ENCODE assay signal across 11 mouse cellular contexts in the genomic region with DNA sequence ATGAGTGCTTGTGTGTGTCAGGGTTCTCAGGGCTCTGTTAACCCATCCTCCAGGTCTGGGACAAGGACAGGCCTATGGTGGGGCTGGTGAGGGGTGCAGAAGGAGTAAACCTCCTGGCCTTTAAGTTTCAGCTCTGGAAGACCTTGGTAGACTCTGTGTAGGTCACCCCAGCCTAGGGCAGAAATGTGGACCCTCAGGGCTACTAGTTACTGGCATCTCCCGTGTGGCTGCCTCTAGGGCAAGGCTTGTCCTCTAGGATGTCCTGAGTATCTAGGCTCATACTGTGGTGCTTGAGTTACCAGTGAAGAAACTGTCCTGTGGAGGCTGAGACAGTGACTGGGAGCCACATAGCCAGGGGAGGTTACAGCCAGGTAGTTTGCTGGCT. TPM values are rescaled to one million over a fixed set of nuclear protein-coding genes. Genes with fewer than 3 reads are reported as not detected.
A peak's percentile ranks its signal among the peaks of the same experiment; 100 is the strongest.
DNase-seq lines count a peak whose midpoint lies in the region; ATAC-seq and TF ChIP-seq lines count a peak whose summit lies in the region.
"Had no signal": no experiment of that assay in that cellular context is flagged by ENCODE, and none has a peak within 500 bp of the region (broad histone marks: within the 10 kb centered on the region; RNA-seq: fewer than 3 reads in every experiment).

No protein-coding gene starts in this region.

- H3K4me2 ChIP-seq in forebrain, embryonic 15.5 days (replicated peaks): no peak overlapping the region
- no peak overlapping the region for H3K4me2 ChIP-seq in intestine, embryonic 16.5 days (ENCODE audit: low read depth, low read length)

- peaks cover 94% of the 10 kb centered on the region for H3K4me1 ChIP-seq in forebrain, embryonic 10.5 days
- H3K4me1 ChIP-seq in forebrain, embryonic 15.5 days: peaks cover 50% of the 10 kb centered on the region
- H3K4me1 ChIP-seq in kidney, adult 2 months (ENCODE audit: control insufficient read depth, insufficient read depth, low read length): peaks cover 75% of the 10 kb centered on the region
- peaks cover 100% of the 10 kb centered on the region for H3K4me1 ChIP-seq in E14TG2a.4 (replicated peaks; ENCODE audit: low read depth, low read length)
- H3K4me1 ChIP-seq in intestine, embryonic 16.5 days (ENCODE audit: control insufficient read depth, insufficient read depth, low read length): peaks cover 99% of the 10 kb centered on the region

- 65% methylated on average over 1 of the region's 1 CpGs for WGBS in forebrain, embryonic 10.5 days
- WGBS in forebrain, embryonic 15.5 days: 67% methylated on average over 1 of the region's 1 CpGs
- whole genome bisulfite sequencing in kidney, adult 2 months: 26% methylated on average over 1 of the region's 1 CpGs
- WGBS in intestine, embryonic 16.5 days: 38% methylated on average over 1 of the region's 1 CpGs

- TF ChIP-seq POLR2A in kidney, adult 2 months (IDR thresholded peaks at IDR 0.05; ENCODE audit: low read depth, low read length): no peak

- peak overlapping the region; percentile 78 for H3K27ac ChIP-seq in forebrain, embryonic 10.5 days
- H3K27ac ChIP-seq in forebrain, embryonic 15.5 days (replicated peaks): no peak overlapping the region
- peak overlapping the region; percentile 94 for H3K27ac ChIP-seq in kidney, adult 2 months (ENCODE audit: insufficient read depth, low read depth, low read length)
- peak overlapping the region; percentile 84 for H3K27ac ChIP-seq in intestine, embryonic 16.5 days (ENCODE audit: low read length)

- DNase-seq in forebrain, embryonic 10.5 days (ENCODE audit: extremely low spot score, low spot score): no peak
- DNase-seq in kidney, adult 2 months: no peak
- DNase-seq in kidney, postnatal 4 days: no peak
- no peak for DNase-seq in urinary bladder, adult 2 months (ENCODE audit: low spot score)
- DNase-seq: cerebellum, adult 18-20 months; right cerebral cortex, adult 18-20 months had no signal

- H3K4me3 ChIP-seq in forebrain, embryonic 10.5 days: 0 out of 2 replicates have a peak overlapping the region, but pooled peaks have one; percentile 26
- no peak overlapping the region for H3K4me3 ChIP-seq in forebrain, embryonic 15.5 days
- H3K4me3 ChIP-seq in kidney, adult 2 months (ENCODE audit: insufficient read depth, low read depth, low read length): no peak overlapping the region
- peak overlapping the region; percentile 63 for H3K4me3 ChIP-seq in E14TG2a.4 (replicated peaks; ENCODE audit: low read length)
- no peak overlapping the region for H3K4me3 ChIP-seq in intestine, embryonic 16.5 days (ENCODE audit: low read length)

- no peaks in the 10 kb centered on the region for H3K27me3 ChIP-seq in forebrain, embryonic 10.5 days (ENCODE audit: poor library complexity, severe bottlenecking)
- no peaks in the 10 kb centered on the region for H3K27me3 ChIP-seq in forebrain, embryonic 15.5 days
- H3K27me3 ChIP-seq in kidney, adult 2 months (replicated peaks; ENCODE audit: control insufficient read depth, insufficient read depth, low read length): no peaks in the 10 kb centered on the region
- no peaks in the 10 kb centered on the region for H3K27me3 ChIP-seq in E14TG2a.4 (ENCODE audit: insufficient read depth, low read length)
- H3K27me3 ChIP-seq in intestine, embryonic 16.5 days (replicated peaks; ENCODE audit: control insufficient read depth, insufficient read depth, low read length): no peaks in the 10 kb centered on the region

- no peak overlapping the region for H3K9ac ChIP-seq in forebrain, embryonic 15.5 days (replicated peaks)
- peak overlapping the region; percentile 64 for H3K9ac ChIP-seq in intestine, embryonic 16.5 days (ENCODE audit: low read depth, low read length)

- no peak for ATAC-seq in forebrain, embryonic 15.5 days (replicated peaks)
- no peak for ATAC-seq in intestine, embryonic 16.5 days
- ATAC-seq in activated CD4-positive, CD25-positive, alpha-beta regulatory T cell, adult 4 months: no peak
- ATAC-seq: inflammation-experienced regulatory T-cells, adult 6 months had no signal

- TF ChIP-seq CTCF in kidney, adult 2 months (conservative IDR thresholded peaks at IDR 0.05; ENCODE audit: insufficient read depth, insufficient read length, low read depth, low read length): no peak
- TF ChIP-seq CTCF in E14TG2a.4 (conservative IDR thresholded peaks at IDR 0.05; ENCODE audit: low read length): no peak

- H3K9me3 ChIP-seq in forebrain, embryonic 10.5 days: no peaks in the 10 kb centered on the region
- no peaks in the 10 kb centered on the region for H3K9me3 ChIP-seq in forebrain, embryonic 15.5 days
- H3K9me3 ChIP-seq in E14TG2a.4 (ENCODE audit: low read length): no peaks in the 10 kb centered on the region
- no peaks in the 10 kb centered on the region for H3K9me3 ChIP-seq in intestine, embryonic 16.5 days (ENCODE audit: control insufficient read depth, low read length)

- H3K36me3 ChIP-seq in forebrain, embryonic 10.5 days (replicated peaks): peaks cover 5% of the 10 kb centered on the region
- H3K36me3 ChIP-seq in forebrain, embryonic 15.5 days: no peaks in the 10 kb centered on the region
- H3K36me3 ChIP-seq in kidney, adult 2 months (ENCODE audit: control insufficient read depth, insufficient read depth, low read length): no peaks in the 10 kb centered on the region
- peaks cover 23% of the 10 kb centered on the region for H3K36me3 ChIP-seq in E14TG2a.4 (ENCODE audit: insufficient read depth, low read length)
- H3K36me3 ChIP-seq in intestine, embryonic 16.5 days (ENCODE audit: control insufficient read depth, insufficient read depth, low read length): no peaks in the 10 kb centered on the region

RNA-seq across cellular contexts. Expression of gene Glis2, which starts 8.9 kb away (rescaled TPM):
- 22.5 and 23.2 TPM in 2 replicates for polyA plus RNA-seq in forebrain, embryonic 10.5 days (2016; fragmentation: Nextera tagmentation; extraction: Ambion mirVana)
- polyA plus RNA-seq in forebrain, embryonic 15.5 days (2015; fragmentation: Nextera tagmentation; extraction: Ambion mirVana): 11.0 and 14.6 TPM in 2 replicates
- 210 and 226 TPM in 2 replicates for polyA plus RNA-seq in kidney, adult 2 months (2012; rRNA removed)
- 14.5 and 18.1 TPM in 2 replicates for polyA plus RNA-seq in intestine, embryonic 16.5 days (2015; fragmentation: Nextera tagmentation; extraction: Ambion mirVana)
- under 1 TPM in 1 of 2 experiments, not detected in 1; 0.71 TPM for polyA plus RNA-seq in activated CD4-positive, CD25-positive, alpha-beta regulatory T cell, adult 4 months (2017; shearing (Covaris generic))
- 40.3 and 43.3 TPM in 2 replicates for polyA plus RNA-seq in urinary bladder, adult 2 months (2012; rRNA removed)

RNA-seq across cellular contexts. Expression of gene Pam16, which starts 21.3 kb away (rescaled TPM):
- polyA plus RNA-seq in forebrain, embryonic 10.5 days (2016; fragmentation: Nextera tagmentation; extraction: Ambion mirVana): 93.5 and 94.7 TPM in 2 replicates
- 162 and 171 TPM in 2 replicates for polyA plus RNA-seq in forebrain, embryonic 15.5 days (2015; fragmentation: Nextera tagmentation; extraction: Ambion mirVana)
- 27.3 and 41.8 TPM in 2 replicates for polyA plus RNA-seq in kidney, adult 2 months (2012; rRNA removed)
- 79.4 and 86.8 TPM in 2 replicates for polyA plus RNA-seq in intestine, embryonic 16.5 days (2015; fragmentation: Nextera tagmentation; extraction: Ambion mirVana)
- polyA plus RNA-seq in activated CD4-positive, CD25-positive, alpha-beta regulatory T cell, adult 4 months (2017; shearing (Covaris generic)): 10 to 100 TPM; 30.5 to 37.9 TPM
- 57.5 and 64.8 TPM in 2 replicates for polyA plus RNA-seq in urinary bladder, adult 2 months (2012; rRNA removed)

RNA-seq across cellular contexts. Expression of gene Vasn, which starts 36.3 kb away (rescaled TPM):
- polyA plus RNA-seq in forebrain, embryonic 10.5 days (2016; fragmentation: Nextera tagmentation; extraction: Ambion mirVana): 9.2 and 9.3 TPM in 2 replicates
- polyA plus RNA-seq in forebrain, embryonic 15.5 days (2015; fragmentation: Nextera tagmentation; extraction: Ambion mirVana): 3.0 and 3.6 TPM in 2 replicates
- polyA plus RNA-seq in kidney, adult 2 months (2012; rRNA removed): 34.6 and 42.3 TPM in 2 replicates
- 13.5 and 13.6 TPM in 2 replicates for polyA plus RNA-seq in intestine, embryonic 16.5 days (2015; fragmentation: Nextera tagmentation; extraction: Ambion mirVana)
- 1 to 10 TPM in 1 of 2 experiments, under 1 TPM in 1; 0.79 to 1.1 TPM for polyA plus RNA-seq in activated CD4-positive, CD25-positive, alpha-beta regulatory T cell, adult 4 months (2017; shearing (Covaris generic))
- 26.6 and 28.5 TPM in 2 replicates for polyA plus RNA-seq in urinary bladder, adult 2 months (2012; rRNA removed)

RNA-seq across cellular contexts. Expression of gene Dnaja3, which starts 36.3 kb away (rescaled TPM):
- polyA plus RNA-seq in forebrain, embryonic 10.5 days (2016; fragmentation: Nextera tagmentation; extraction: Ambion mirVana): 63.7 and 66.3 TPM in 2 replicates
- 55.8 and 58.0 TPM in 2 replicates for polyA plus RNA-seq in forebrain, embryonic 15.5 days (2015; fragmentation: Nextera tagmentation; extraction: Ambion mirVana)
- 57.8 and 72.9 TPM in 2 replicates for polyA plus RNA-seq in kidney, adult 2 months (2012; rRNA removed)
- polyA plus RNA-seq in intestine, embryonic 16.5 days (2015; fragmentation: Nextera tagmentation; extraction: Ambion mirVana): 90.5 and 92.5 TPM in 2 replicates
- 10 to 100 TPM; 17.3 to 22.8 TPM for polyA plus RNA-seq in activated CD4-positive, CD25-positive, alpha-beta regulatory T cell, adult 4 months (2017; shearing (Covaris generic))
- polyA plus RNA-seq in urinary bladder, adult 2 months (2012; rRNA removed): 36.6 and 37.9 TPM in 2 replicates

RNA-seq across cellular contexts. Expression of gene Tfap4, which starts 43.8 kb away (rescaled TPM):
- 32.0 and 37.5 TPM in 2 replicates for polyA plus RNA-seq in forebrain, embryonic 10.5 days (2016; fragmentation: Nextera tagmentation; extraction: Ambion mirVana)
- 14.3 and 15.2 TPM in 2 replicates for polyA plus RNA-seq in forebrain, embryonic 15.5 days (2015; fragmentation: Nextera tagmentation; extraction: Ambion mirVana)
- polyA plus RNA-seq in kidney, adult 2 months (2012; rRNA removed): 4.5 and 5.1 TPM in 2 replicates
- 23.0 and 26.5 TPM in 2 replicates for polyA plus RNA-seq in intestine, embryonic 16.5 days (2015; fragmentation: Nextera tagmentation; extraction: Ambion mirVana)
- polyA plus RNA-seq in activated CD4-positive, CD25-positive, alpha-beta regulatory T cell, adult 4 months (2017; shearing (Covaris generic)): 1 to 10 TPM; 4.1 to 6.2 TPM
- 8.4 and 9.3 TPM in 2 replicates for polyA plus RNA-seq in urinary bladder, adult 2 months (2012; rRNA removed)

Comparison
In these comparisons a context has a peak if more than half of its experiments do, and no peak if none do; other contexts are left out.
1. H3K4me3 ChIP-seq: peak in forebrain, embryonic 10.5 days (single experiment) and E14TG2a.4 (single experiment); none in forebrain, embryonic 15.5 days (single experiment), kidney, adult 2 months (single experiment) and intestine, embryonic 16.5 days (single experiment).